In genomic region chr3:10081911-10082541, GRCm38 (mm10) we compare ENCODE assay signal across 9 mouse cellular contexts. TPM values are rescaled to one million over a fixed set of nuclear protein-coding genes. Genes with fewer than 3 reads are reported as not detected.
DNase-seq lines count a peak whose midpoint lies in the region; ATAC-seq lines count a peak whose summit lies in the region.
"Had no signal": no experiment of that assay in that cellular context is flagged by ENCODE, and none has a peak within 500 bp of the region (broad histone marks: within the 10 kb centered on the region; RNA-seq: fewer than 3 reads in every experiment).

No protein-coding gene starts in this region.

- H3K4me1 ChIP-seq in embryonic facial prominence, embryonic 11.5 days (ENCODE audit: control insufficient read depth, insufficient read depth, low read length), result no peaks in the 10 kb centered on the region
- peaks cover 8% of the 10 kb centered on the region for H3K4me1 ChIP-seq in embryonic facial prominence, embryonic 10.5 days
- H3K4me1 ChIP-seq in midbrain, embryonic 11.5 days (ENCODE audit: control insufficient read depth, insufficient read depth, low read length), result no peaks in the 10 kb centered on the region
- H3K4me1 ChIP-seq in midbrain, embryonic 13.5 days (replicated peaks), result no peaks in the 10 kb centered on the region
- peaks cover 22% of the 10 kb centered on the region for H3K4me1 ChIP-seq in limb, embryonic 15.5 days

- no peaks in the 10 kb centered on the region for H3K27me3 ChIP-seq in embryonic facial prominence, embryonic 11.5 days (ENCODE audit: control insufficient read depth, insufficient read depth, low read length)
- peaks cover 10% of the 10 kb centered on the region for H3K27me3 ChIP-seq in embryonic facial prominence, embryonic 10.5 days (replicated peaks; ENCODE audit: low read depth, poor library complexity, severe bottlenecking)
- no peaks in the 10 kb centered on the region for H3K27me3 ChIP-seq in midbrain, embryonic 11.5 days (ENCODE audit: control insufficient read depth, insufficient read depth, low read length)
- no peaks in the 10 kb centered on the region for H3K27me3 ChIP-seq in midbrain, embryonic 13.5 days
- H3K27me3 ChIP-seq in limb, embryonic 15.5 days, result no peaks in the 10 kb centered on the region

- peak overlapping the region; percentile 6; the same call in 1 of the 2 replicates for H3K9ac ChIP-seq in embryonic facial prominence, embryonic 11.5 days (replicated peaks; ENCODE audit: low read length)
- no peak overlapping the region for H3K9ac ChIP-seq in midbrain, embryonic 11.5 days (ENCODE audit: low read length)
- H3K9ac ChIP-seq in midbrain, embryonic 13.5 days (replicated peaks), result no peak overlapping the region
- no peak overlapping the region for H3K9ac ChIP-seq in limb, embryonic 15.5 days

- 42% methylated on average over 6 of the region's 6 CpGs for WGBS in embryonic facial prominence, embryonic 11.5 days
- WGBS in embryonic facial prominence, embryonic 10.5 days, result 54% methylated on average over 6 of the region's 6 CpGs
- 72% methylated on average over 6 of the region's 6 CpGs for WGBS in midbrain, embryonic 11.5 days
- WGBS in midbrain, embryonic 13.5 days, result 73% methylated on average over 6 of the region's 6 CpGs
- 29% methylated on average over 6 of the region's 6 CpGs for WGBS in limb, embryonic 15.5 days

- ATAC-seq in embryonic facial prominence, embryonic 11.5 days (replicated peaks; ENCODE audit: insufficient number of reproducible peaks, low FRiP score, low TSS enrichment, low read depth), result no peak
- no peak for ATAC-seq in midbrain, embryonic 11.5 days (ENCODE audit: low FRiP score)
- ATAC-seq in midbrain, embryonic 13.5 days, result no peak
- peak; percentile 79 for ATAC-seq in limb, embryonic 15.5 days (ENCODE audit: insufficient number of reproducible peaks, low FRiP score, low TSS enrichment, low read depth)

- no peak overlapping the region for H3K4me2 ChIP-seq in embryonic facial prominence, embryonic 11.5 days (ENCODE audit: low read depth, low read length)
- H3K4me2 ChIP-seq in midbrain, embryonic 11.5 days, result no peak overlapping the region
- H3K4me2 ChIP-seq in midbrain, embryonic 13.5 days (replicated peaks), result no peak overlapping the region
- no peak overlapping the region for H3K4me2 ChIP-seq in limb, embryonic 15.5 days

- peak; percentile 13 for DNase-seq in embryonic facial prominence, embryonic 11.5 days (ENCODE audit: low spot score)
- no peak for DNase-seq in embryonic facial prominence, embryonic 10.5 days (ENCODE audit: low spot score)
- DNase-seq in midbrain, embryonic 11.5 days (ENCODE audit: low spot score, missing footprints), result peak; percentile 56
- DNase-seq in fibroblast of lung, adult 2 months (ENCODE audit: low read depth), result peak; percentile 27
- no peak for DNase-seq in testis, postnatal 14 days (ENCODE audit: low spot score)
- DNase-seq in kidney, postnatal 36 days, result no peak
- DNase-seq: lung, adult 18-20 months had no signal

- H3K36me3 ChIP-seq in embryonic facial prominence, embryonic 11.5 days (replicated peaks; ENCODE audit: control insufficient read depth, insufficient read depth, low read depth, low read length), result no peaks in the 10 kb centered on the region
- H3K36me3 ChIP-seq in embryonic facial prominence, embryonic 10.5 days (replicated peaks), result no peaks in the 10 kb centered on the region
- no peaks in the 10 kb centered on the region for H3K36me3 ChIP-seq in midbrain, embryonic 11.5 days (ENCODE audit: control insufficient read depth, insufficient read depth, low read length)
- H3K36me3 ChIP-seq in midbrain, embryonic 13.5 days, result no peaks in the 10 kb centered on the region
- H3K36me3 ChIP-seq in limb, embryonic 15.5 days, result no peaks in the 10 kb centered on the region

- H3K4me3 ChIP-seq in embryonic facial prominence, embryonic 11.5 days (ENCODE audit: low read depth, low read length), result no peak overlapping the region
- H3K4me3 ChIP-seq in embryonic facial prominence, embryonic 10.5 days, result no peak overlapping the region
- H3K4me3 ChIP-seq in midbrain, embryonic 11.5 days (ENCODE audit: low read depth, low read length), result no peak overlapping the region
- no peak overlapping the region for H3K4me3 ChIP-seq in midbrain, embryonic 13.5 days (replicated peaks)
- H3K4me3 ChIP-seq in limb, embryonic 15.5 days, result no peak overlapping the region

- H3K27ac ChIP-seq in embryonic facial prominence, embryonic 11.5 days (replicated peaks; ENCODE audit: low read depth, low read length), result no peak overlapping the region
- no peak overlapping the region for H3K27ac ChIP-seq in embryonic facial prominence, embryonic 10.5 days (replicated peaks)
- H3K27ac ChIP-seq in midbrain, embryonic 11.5 days (ENCODE audit: low read depth, low read length), result no peak overlapping the region
- H3K27ac ChIP-seq in midbrain, embryonic 13.5 days, result no peak overlapping the region
- peak overlapping the region; percentile 75 for H3K27ac ChIP-seq in limb, embryonic 15.5 days

- H3K9me3 ChIP-seq in embryonic facial prominence, embryonic 11.5 days (replicated peaks; ENCODE audit: control insufficient read depth, low read length), result no peaks in the 10 kb centered on the region
- no peaks in the 10 kb centered on the region for H3K9me3 ChIP-seq in embryonic facial prominence, embryonic 10.5 days
- no peaks in the 10 kb centered on the region for H3K9me3 ChIP-seq in midbrain, embryonic 11.5 days (ENCODE audit: control insufficient read depth, low read length)
- H3K9me3 ChIP-seq in midbrain, embryonic 13.5 days, result no peaks in the 10 kb centered on the region
- no peaks in the 10 kb centered on the region for H3K9me3 ChIP-seq in limb, embryonic 15.5 days

RNA-seq across cellular contexts. Expression of gene Gm9833, which starts 5.9 kb away (rescaled TPM):
- 5.6 and 6.3 TPM in 2 replicates for polyA plus RNA-seq in embryonic facial prominence, embryonic 11.5 days (2014; fragmentation: Nextera tagmentation; extraction: Ambion mirVana)
- 5.0 and 5.6 TPM in 2 replicates for polyA plus RNA-seq in embryonic facial prominence, embryonic 10.5 days (2016; fragmentation: Nextera tagmentation; extraction: Ambion mirVana)
- polyA plus RNA-seq in midbrain, embryonic 11.5 days (2014; fragmentation: Nextera tagmentation; extraction: Ambion mirVana), result 8.5 and 11.5 TPM in 2 replicates
- 7.3 and 8.1 TPM in 2 replicates for polyA plus RNA-seq in midbrain, embryonic 13.5 days (2015; fragmentation: Nextera tagmentation; extraction: Ambion mirVana)
- polyA plus RNA-seq in limb, embryonic 15.5 days (2015; fragmentation: Nextera tagmentation; extraction: Ambion mirVana), result 2.2 and 2.9 TPM in 2 replicates

Comparison
In these comparisons a context has a peak if more than half of its experiments do, and no peak if none do; other contexts are left out.
1. DNase-seq: peak in embryonic facial prominence, embryonic 11.5 days (single experiment), midbrain, embryonic 11.5 days (single experiment) and fibroblast of lung, adult 2 months (single experiment); none in embryonic facial prominence, embryonic 10.5 days (single experiment), testis, postnatal 14 days (single experiment) and kidney, postnatal 36 days (0 of 2).